Mouse (Mus musculus): ENCODE results near the gene Fam118a. TPM values are rescaled to one million over a fixed set of nuclear protein-coding genes. Genes with fewer than 3 reads are reported as not detected.

The Fam118a gene
- polyA plus RNA-seq, 1 experiment from 2014 or later, result 16.2 TPM

- ATAC-seq (replicated peaks; ENCODE audit: insufficient number of reproducible peaks, low FRiP score, low TSS enrichment), result no peak
- 71% methylated on average over 2 of the region's 2 CpGs for WGBS (ENCODE audit: insufficient replicate concordance)
- Histone ChIP-seq H3K9ac (ENCODE audit: low read depth, low read length) (no peak overlapping the region), H3K4me1 (ENCODE audit: control insufficient read depth, insufficient read depth, low read length) (no peaks in the 10 kb centered on the region), H3K27ac (ENCODE audit: low read depth, low read length) (no peak overlapping the region), H3K27me3 (ENCODE audit: control insufficient read depth, insufficient read depth, low read length) (no peaks in the 10 kb centered on the region), H3K4me2 (no peak overlapping the region), H3K4me3 (ENCODE audit: low read depth, low read length) (no peak overlapping the region), H3K9me3 (replicated peaks; ENCODE audit: control insufficient read depth, low read length) (no peaks in the 10 kb centered on the region), H3K36me3 (ENCODE audit: control insufficient read depth, insufficient read depth, low read length) (no peaks in the 10 kb centered on the region)
Observed at GRCm38 (mm10) chr15:85072651-85073050, 43.9 kb downstream of the Fam118a start.

- no peak for ATAC-seq (replicated peaks; ENCODE audit: insufficient number of reproducible peaks, low FRiP score, low TSS enrichment)
- Histone ChIP-seq H3K9ac (ENCODE audit: low read depth, low read length) (no peak overlapping the region), H3K27ac (ENCODE audit: low read depth, low read length) (no peak overlapping the region), H3K4me2 (no peak overlapping the region), H3K4me1 (ENCODE audit: control insufficient read depth, insufficient read depth, low read length) (no peaks in the 10 kb centered on the region), H3K4me3 (ENCODE audit: low read depth, low read length) (no peak overlapping the region), H3K9me3 (replicated peaks; ENCODE audit: control insufficient read depth, low read length) (no peaks in the 10 kb centered on the region), H3K36me3 (ENCODE audit: control insufficient read depth, insufficient read depth, low read length) (no peaks in the 10 kb centered on the region), H3K27me3 (ENCODE audit: control insufficient read depth, insufficient read depth, low read length) (no peaks in the 10 kb centered on the region)
- 39% methylated on average over 1 of the region's 1 CpGs for WGBS (ENCODE audit: insufficient replicate concordance)
Observed at GRCm38 (mm10) chr15:85085641-85086040, 56.9 kb downstream of the Fam118a start.

Other genes starting within 250 kb of the Fam118a start
- gene Phf21b, start 172.9 kb upstream of the Fam118a start, polyA plus RNA-seq (2014; fragmentation: Nextera tagmentation; extraction: Ambion mirVana), result 0.39 and 0.56 TPM in 2 replicates
- 0.27 and 0.52 TPM in 2 replicates for gene Gm29666, start 108.9 kb upstream of the Fam118a start, polyA plus RNA-seq (2014; fragmentation: Nextera tagmentation; extraction: Ambion mirVana)
- gene Nup50, start 105.5 kb upstream of the Fam118a start, polyA plus RNA-seq (2014; fragmentation: Nextera tagmentation; extraction: Ambion mirVana), result 28.5 and 33.1 TPM in 2 replicates
- 4.6 and 8.1 TPM in 2 replicates for gene 5031439G07Rik, start 40.4 kb upstream of the Fam118a start, polyA plus RNA-seq (2014; fragmentation: Nextera tagmentation; extraction: Ambion mirVana)
- not detected in 2 replicates for gene Upk3a, start 11.8 kb upstream of the Fam118a start, polyA plus RNA-seq (2014; fragmentation: Nextera tagmentation; extraction: Ambion mirVana)
- gene Smc1b, start 103.0 kb downstream of the Fam118a start, polyA plus RNA-seq (2014; fragmentation: Nextera tagmentation; extraction: Ambion mirVana), result 0.11 TPM in 2 replicates
- 0.14 and 0.21 TPM in 2 replicates for gene Ribc2, start 103.1 kb downstream of the Fam118a start, polyA plus RNA-seq (2014; fragmentation: Nextera tagmentation; extraction: Ambion mirVana)
- gene Fbln1, start 177.0 kb downstream of the Fam118a start, polyA plus RNA-seq (2014; fragmentation: Nextera tagmentation; extraction: Ambion mirVana), result 145 and 163 TPM in 2 replicates